ENCODE assay signal across 11 mouse cellular contexts in the genomic region with DNA sequence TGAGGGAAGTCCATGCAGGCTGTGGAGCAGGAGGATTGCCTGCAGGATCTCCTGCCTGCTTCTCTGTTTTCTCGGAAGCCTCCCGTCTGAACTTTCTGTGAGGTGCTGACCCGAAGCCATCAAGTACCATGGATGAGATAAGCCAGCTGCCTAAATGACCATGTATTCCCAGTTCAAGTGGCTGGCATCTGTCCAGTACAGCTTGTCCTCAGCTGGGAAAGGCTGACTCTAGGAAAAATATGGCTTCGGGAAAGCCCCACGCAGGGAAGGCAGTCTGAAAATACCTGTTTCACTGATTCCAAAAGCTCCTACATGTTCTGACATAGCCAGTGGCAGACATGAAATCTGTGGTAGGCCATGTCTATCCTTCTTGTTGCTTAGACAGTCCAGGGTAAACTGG. TPM values are rescaled to one million over a fixed set of nuclear protein-coding genes. Genes with fewer than 3 reads are reported as not detected.
A peak's percentile ranks its signal among the peaks of the same experiment; 100 is the strongest.
DNase-seq lines count a peak whose midpoint lies in the region; ATAC-seq lines count a peak whose summit lies in the region.
"Had no signal": no experiment of that assay in that cellular context is flagged by ENCODE, and none has a peak within 500 bp of the region (broad histone marks: within the 10 kb centered on the region; RNA-seq: fewer than 3 reads in every experiment).

No protein-coding gene starts in this region.

- peak overlapping the region; percentile 7; the same call in 1 of the 2 replicates for H3K27ac ChIP-seq in heart, embryonic 11.5 days (ENCODE audit: low read depth, low read length)
- 0 out of 2 replicates have a peak overlapping the region, but pooled peaks have one; percentile 10 for H3K27ac ChIP-seq in kidney, embryonic 15.5 days
- no peak overlapping the region for H3K27ac ChIP-seq in limb, embryonic 10.5 days
- H3K27ac ChIP-seq: limb, embryonic 15.5 days had no signal

- H3K36me3 ChIP-seq in heart, embryonic 11.5 days (ENCODE audit: control insufficient read depth, insufficient read depth, low read length), result no peaks in the 10 kb centered on the region; the same call in 1 of the 2 replicates
- H3K36me3 ChIP-seq in kidney, embryonic 15.5 days, result 0 out of 2 replicates have a peak, but pooled peaks cover 3% of the 10 kb centered on the region
- peaks cover 5% of the 10 kb centered on the region for H3K36me3 ChIP-seq in limb, embryonic 10.5 days
- H3K36me3 ChIP-seq: limb, embryonic 15.5 days had no signal

- no peaks in the 10 kb centered on the region for H3K9me3 ChIP-seq in heart, embryonic 11.5 days (replicated peaks; ENCODE audit: control insufficient read depth, low read length)
- H3K9me3 ChIP-seq in kidney, embryonic 15.5 days (replicated peaks), result no peaks in the 10 kb centered on the region
- H3K9me3 ChIP-seq in limb, embryonic 10.5 days (replicated peaks), result no peaks in the 10 kb centered on the region
- H3K9me3 ChIP-seq: limb, embryonic 15.5 days had no signal

- ATAC-seq in heart, embryonic 11.5 days (replicated peaks; ENCODE audit: insufficient number of reproducible peaks, low FRiP score, low TSS enrichment), result no peak
- ATAC-seq in kidney, embryonic 15.5 days (replicated peaks; ENCODE audit: low FRiP score), result no peak
- ATAC-seq: midbrain, embryonic 16.5 days; Patski had no signal

- peak; percentile 39 for DNase-seq in gastrocnemius, adult 18-20 months (ENCODE audit: low spot score)
- DNase-seq in gastrocnemius, postnatal 36 days, result no peak
- DNase-seq in lung, postnatal 36 days, result peak; percentile 83
- no peak for DNase-seq in limb, embryonic 10.5 days (ENCODE audit: low spot score)
- DNase-seq in layer of hippocampus, adult 8-10 months (ENCODE audit: low spot score in 2 of 2), result no peak
- DNase-seq in yolk sac, embryonic 10.5 days (ENCODE audit: low spot score), result no peak

- intact Hi-C loops in gastrocnemius, postnatal 36 days (cut with DNase I), result loop anchor here (5.0 kb wide), 1 partner anchor 35 kb away; no protein-coding TSS in a partner anchor

- WGBS in heart, embryonic 11.5 days (ENCODE audit: insufficient replicate concordance), result 22% methylated on average over 5 of the region's 5 CpGs
- WGBS in kidney, embryonic 15.5 days, result 30% methylated on average over 5 of the region's 5 CpGs
- WGBS in limb, embryonic 10.5 days, result 85% methylated on average over 5 of the region's 5 CpGs

- H3K27me3 ChIP-seq in heart, embryonic 11.5 days (ENCODE audit: control insufficient read depth, insufficient read depth, low read length), result no peaks in the 10 kb centered on the region
- H3K27me3 ChIP-seq in kidney, embryonic 15.5 days, result no peaks in the 10 kb centered on the region
- no peaks in the 10 kb centered on the region for H3K27me3 ChIP-seq in limb, embryonic 10.5 days (ENCODE audit: low read depth, poor library complexity, severe bottlenecking)
- H3K27me3 ChIP-seq: limb, embryonic 15.5 days; Patski had no signal

- peaks cover 27% of the 10 kb centered on the region for H3K4me1 ChIP-seq in heart, embryonic 11.5 days (ENCODE audit: control insufficient read depth, insufficient read depth, low read length)
- peaks cover 54% of the 10 kb centered on the region for H3K4me1 ChIP-seq in kidney, embryonic 15.5 days
- peaks cover 48% of the 10 kb centered on the region for H3K4me1 ChIP-seq in limb, embryonic 10.5 days

- H3K4me2 ChIP-seq in heart, embryonic 11.5 days, result no peak overlapping the region
- H3K4me2 ChIP-seq in kidney, embryonic 15.5 days, result no peak overlapping the region
- H3K4me2 ChIP-seq: limb, embryonic 15.5 days had no signal

- 0 out of 2 replicates have a peak overlapping the region, but pooled peaks have one; percentile 10 for H3K9ac ChIP-seq in heart, embryonic 11.5 days (ENCODE audit: low read depth, low read length)
- H3K9ac ChIP-seq in kidney, embryonic 15.5 days, result no peak overlapping the region
- H3K9ac ChIP-seq: limb, embryonic 15.5 days had no signal

- H3K4me3 ChIP-seq in heart, embryonic 11.5 days (ENCODE audit: low read depth, low read length), result no peak overlapping the region
- no peak overlapping the region for H3K4me3 ChIP-seq in kidney, embryonic 15.5 days (replicated peaks)
- H3K4me3 ChIP-seq in limb, embryonic 10.5 days, result no peak overlapping the region
- H3K4me3 ChIP-seq: limb, embryonic 15.5 days had no signal

RNA-seq across cellular contexts. Expression of gene Gck, which starts 2.6 kb away (rescaled TPM):
- 1 to 10 TPM; 2.0 to 3.3 TPM for total RNA-seq in gastrocnemius, adult 18-20 months (2021)
- 10 to 100 TPM in 1 of 2 experiments, 1 to 10 TPM in 1; 5.1 to 10.1 TPM for total RNA-seq in gastrocnemius, postnatal 36 days (2021)
- 2.0 and 2.6 TPM in 2 replicates for polyA plus RNA-seq in heart, embryonic 11.5 days (2014; fragmentation: Nextera tagmentation; extraction: Ambion mirVana)
- 1.3 and 2.0 TPM in 2 replicates for polyA plus RNA-seq in kidney, embryonic 15.5 days (2015; fragmentation: Nextera tagmentation; extraction: Ambion mirVana)
- polyA plus RNA-seq in limb, embryonic 10.5 days (2016; fragmentation: Nextera tagmentation; extraction: Ambion mirVana), result 0.55 and 1.3 TPM in 2 replicates
- 1 to 10 TPM; 2.6 to 3.7 (median 3.5) TPM for total RNA-seq in layer of hippocampus, adult 8-10 months (2022)

RNA-seq across cellular contexts. Expression of gene Ykt6, which starts 3.0 kb away (rescaled TPM):
- 10 to 100 TPM; 37.0 to 44.9 TPM for total RNA-seq in gastrocnemius, adult 18-20 months (2021)
- 10 to 100 TPM; 36.7 to 38.5 TPM for total RNA-seq in gastrocnemius, postnatal 36 days (2021)
- 19.3 and 25.4 TPM in 2 replicates for polyA plus RNA-seq in heart, embryonic 11.5 days (2014; fragmentation: Nextera tagmentation; extraction: Ambion mirVana)
- polyA plus RNA-seq in kidney, embryonic 15.5 days (2015; fragmentation: Nextera tagmentation; extraction: Ambion mirVana), result 52.9 and 57.3 TPM in 2 replicates
- polyA plus RNA-seq in limb, embryonic 10.5 days (2016; fragmentation: Nextera tagmentation; extraction: Ambion mirVana), result 55.5 and 65.5 TPM in 2 replicates
- total RNA-seq in layer of hippocampus, adult 8-10 months (2022), result 10 to 100 TPM; 69.3 to 77.7 (median 72.5) TPM

RNA-seq across cellular contexts. Expression of gene Myl7, which starts 53.9 kb away (rescaled TPM):
- not detected for total RNA-seq in gastrocnemius, adult 18-20 months (2021)
- not detected for total RNA-seq in gastrocnemius, postnatal 36 days (2021)
- polyA plus RNA-seq in heart, embryonic 11.5 days (2014; fragmentation: Nextera tagmentation; extraction: Ambion mirVana), result 7,501 and 8,192 TPM in 2 replicates
- 3.9 and 5.8 TPM in 2 replicates for polyA plus RNA-seq in kidney, embryonic 15.5 days (2015; fragmentation: Nextera tagmentation; extraction: Ambion mirVana)
- polyA plus RNA-seq in limb, embryonic 10.5 days (2016; fragmentation: Nextera tagmentation; extraction: Ambion mirVana), result 6.8 and 8.0 TPM in 2 replicates
- not detected for total RNA-seq in layer of hippocampus, adult 8-10 months (2022)
- polyA plus RNA-seq: midbrain, embryonic 16.5 days; Patski had no signal

Comparison
In these comparisons a context has a peak if more than half of its experiments do, and no peak if none do; other contexts are left out.
1. DNase-seq: peak in gastrocnemius, adult 18-20 months (single experiment) and lung, postnatal 36 days (single experiment); none in gastrocnemius, postnatal 36 days (0 of 2), limb, embryonic 10.5 days (single experiment), layer of hippocampus, adult 8-10 months (0 of 2) and yolk sac, embryonic 10.5 days (single experiment).